Mouse (Mus musculus): ENCODE measurements around the gene Ccdc74a. TPM values are rescaled to one million over a fixed set of nuclear protein-coding genes. Genes with fewer than 3 reads are reported as not detected.

Gene Ccdc74a
- total RNA-seq, 2 experiments from 2014 or later = 0.82 to 1.5 TPM

Other genes starting within 250 kb of the Ccdc74a start
- 10 to 100 TPM; 12.1 to 12.7 TPM for gene Snap29, start 240.5 kb upstream of the Ccdc74a start, total RNA-seq (2021)
- 10 to 100 TPM; 16.0 to 16.6 TPM for gene Pi4ka, start 240.2 kb upstream of the Ccdc74a start, total RNA-seq (2021)
- gene Crkl, start 194.5 kb upstream of the Ccdc74a start, total RNA-seq (2021) = 10 to 100 TPM; 21.0 to 21.2 TPM
- gene Aifm3, start 156.9 kb upstream of the Ccdc74a start, total RNA-seq (2021) = under 1 TPM in 1 of 2 experiments, not detected in 1; 0.13 TPM
- gene Lztr1, start 137.8 kb upstream of the Ccdc74a start, total RNA-seq (2021) = 10 to 100 TPM; 19.0 to 22.0 TPM
- gene Thap7, start 115.3 kb upstream of the Ccdc74a start, total RNA-seq (2021) = 10 to 100 TPM; 10.6 to 12.5 TPM
- 1 to 10 TPM; 1.5 to 1.6 TPM for gene Lrrc74b, start 85.2 kb upstream of the Ccdc74a start, total RNA-seq (2021)
- 1 to 10 TPM; 6.5 to 7.0 TPM for gene P2rx6, start 84.6 kb upstream of the Ccdc74a start, total RNA-seq (2021)
- gene Slc7a4, start 63.3 kb upstream of the Ccdc74a start, total RNA-seq (2021) = 1 to 10 TPM in 1 of 2 experiments, under 1 TPM in 1; 0.97 to 1.3 TPM
- 1 to 10 TPM; 8.4 to 9.1 TPM for gene Smpd4, start 27.1 kb upstream of the Ccdc74a start, total RNA-seq (2021)
- 10 to 100 TPM; 19.8 to 20.9 TPM for gene Med15, start 86.4 kb downstream of the Ccdc74a start, total RNA-seq (2021)
- gene Klhl22, start 113.1 kb downstream of the Ccdc74a start, total RNA-seq (2021) = 10 to 100 TPM; 17.3 to 19.9 TPM
- 10 to 100 TPM in 1 of 2 experiments, 1 to 10 TPM in 1; 9.4 to 12.1 TPM for gene Scarf2, start 150.8 kb downstream of the Ccdc74a start, total RNA-seq (2021)
- gene B830017H08Rik, start 186.7 kb downstream of the Ccdc74a start, total RNA-seq (2021) = not detected
- gene Car15, start 191.9 kb downstream of the Ccdc74a start, total RNA-seq (2021) = under 1 TPM; 0.80 to 0.96 TPM
- gene Gm20518, start 245.2 kb downstream of the Ccdc74a start, total RNA-seq (2021) = under 1 TPM; 0.16 to 0.29 TPM
- gene Tssk1, start 247.8 kb downstream of the Ccdc74a start, total RNA-seq (2021) = under 1 TPM in 1 of 2 experiments, not detected in 1; 0.16 TPM